Mouse (Mus musculus) CD8-positive naive resting alpha-beta T cell, adult 2 months (primary cell): ENCODE data around the gene Mfn2.

ENCODE experiments used
- DNase-seq, 2 experiments: peaks; one replicate each; pipeline ENCODE4 v3.0.0; 2022; ENCODE audit warnings: low read depth in 2 of 2, low spot score in 2 of 2

Mfn2 gene

DNA sequence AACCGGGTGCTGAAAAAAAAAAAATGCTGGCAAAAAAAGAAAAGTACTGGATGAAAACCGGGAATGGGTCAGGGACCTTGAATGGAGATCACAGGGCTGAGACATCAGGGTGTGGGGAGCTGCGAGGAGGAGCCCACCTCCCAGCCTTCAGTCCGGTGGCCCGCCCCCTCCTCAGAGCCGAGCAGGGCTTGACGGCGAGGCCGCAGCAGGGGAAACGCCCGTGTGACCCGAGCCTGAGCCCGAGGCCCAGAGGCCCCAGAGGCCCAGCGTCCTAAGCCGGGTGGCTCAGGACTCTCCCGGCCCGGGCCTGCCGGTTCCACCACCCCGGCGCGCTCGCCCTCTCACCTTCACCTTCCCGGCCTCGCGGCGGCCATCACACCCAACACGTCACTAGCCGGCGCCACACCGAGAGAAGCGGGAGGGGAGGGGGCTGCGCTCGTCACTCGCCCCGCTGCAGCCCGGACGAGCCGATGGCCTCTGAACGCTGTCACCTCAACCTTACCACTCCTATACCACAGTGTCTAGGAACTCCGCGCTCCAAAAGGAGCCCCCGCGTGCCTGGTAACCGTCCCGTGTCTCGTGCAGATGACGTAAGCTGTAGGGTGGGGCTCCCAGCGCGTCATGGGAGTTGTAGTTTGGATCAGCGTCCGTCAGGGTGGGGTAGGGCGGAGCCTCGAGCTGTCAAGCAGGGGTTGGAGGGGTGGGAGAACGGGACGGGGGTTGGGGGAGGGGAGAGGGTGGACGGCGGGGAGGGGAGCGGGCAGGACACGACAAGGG is at the start of gene Mfn2:
Gene Mfn2, minus strand, starts transcription at position 392 of the 777 bp plus-strand sequence.
- peak; percentile 72 to 84 for DNase-seq

DNA sequence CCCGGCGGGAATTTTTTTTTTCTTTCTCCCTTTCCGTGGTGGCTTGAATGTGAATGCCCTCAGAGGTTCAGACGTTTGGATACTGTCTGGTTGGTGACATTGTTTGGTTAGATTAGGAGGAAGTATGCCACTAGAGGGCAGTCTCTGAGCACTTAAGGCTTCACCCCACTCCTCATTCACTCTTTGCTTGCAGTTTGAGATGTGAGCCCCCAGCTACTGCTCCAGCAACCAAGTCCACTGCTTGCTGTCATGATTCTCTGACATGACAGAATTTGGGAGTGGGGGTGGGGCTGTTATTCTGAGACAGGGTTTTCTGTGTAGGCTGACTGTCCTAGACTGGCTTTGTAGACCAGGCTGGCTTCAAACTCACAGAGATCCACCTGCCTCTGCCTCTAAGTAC is 49.1 kb upstream of the Mfn2 start:
- peak in 1 of 2 experiments; percentile 39 for DNase-seq

GRCm38 (mm10) chr4:147947511-147947910 is 43.0 kb upstream of the Mfn2 start:
- DNase-seq = no peak

GRCm38 (mm10) chr4:147943005-147943404 is 38.5 kb upstream of the Mfn2 start:
- DNase-seq = no peak

DNA sequence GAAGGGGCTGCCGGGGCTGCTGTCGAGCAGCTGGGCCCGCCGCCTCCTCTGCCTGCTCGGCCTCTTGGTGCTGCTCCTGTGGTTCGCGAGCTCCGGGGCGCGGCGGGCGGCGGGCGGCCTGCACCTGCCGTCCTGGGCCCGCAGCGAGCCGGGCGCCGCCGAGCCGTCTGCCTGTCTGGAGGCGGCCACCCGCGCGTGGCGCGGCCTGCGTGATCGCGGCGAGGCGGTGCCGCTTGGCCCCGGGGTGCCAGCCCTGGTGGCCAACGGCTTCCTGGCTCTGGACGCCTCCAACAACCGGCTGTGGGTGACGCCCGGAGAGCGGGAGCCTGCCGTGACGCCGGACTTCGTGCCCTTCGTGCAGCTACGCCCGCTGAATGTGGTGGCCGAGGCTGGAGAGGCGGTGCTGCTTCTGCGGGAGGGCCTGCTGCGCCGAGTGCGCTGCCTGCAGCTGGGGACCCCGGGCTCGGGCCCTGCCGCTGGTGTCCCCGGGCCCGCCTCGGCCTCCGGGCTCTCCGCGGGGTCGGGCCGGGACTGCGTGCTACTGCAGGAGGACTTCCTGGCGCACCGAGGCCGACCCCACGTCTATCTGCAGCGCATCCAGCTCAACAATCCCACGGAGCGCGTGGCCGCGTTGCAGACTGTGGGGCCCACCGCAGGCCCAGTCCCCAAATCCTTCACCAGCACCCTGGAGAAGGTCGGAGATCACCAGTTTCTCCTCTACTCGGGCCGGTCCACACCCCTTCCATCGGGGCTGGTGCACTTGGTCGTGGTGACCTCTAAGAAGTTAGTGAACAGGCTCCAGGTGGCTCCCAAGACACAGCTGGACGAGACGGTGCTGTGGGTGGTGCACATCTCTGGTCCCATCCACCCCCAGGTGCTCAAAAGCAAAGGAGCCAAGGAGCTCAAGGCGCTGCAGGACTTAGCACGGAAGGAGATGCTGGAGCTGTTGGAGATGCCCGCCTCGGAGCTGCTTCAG is 36.8 kb upstream of the Mfn2 start:
- DNase-seq = peak; percentile 7 to 25

DNA sequence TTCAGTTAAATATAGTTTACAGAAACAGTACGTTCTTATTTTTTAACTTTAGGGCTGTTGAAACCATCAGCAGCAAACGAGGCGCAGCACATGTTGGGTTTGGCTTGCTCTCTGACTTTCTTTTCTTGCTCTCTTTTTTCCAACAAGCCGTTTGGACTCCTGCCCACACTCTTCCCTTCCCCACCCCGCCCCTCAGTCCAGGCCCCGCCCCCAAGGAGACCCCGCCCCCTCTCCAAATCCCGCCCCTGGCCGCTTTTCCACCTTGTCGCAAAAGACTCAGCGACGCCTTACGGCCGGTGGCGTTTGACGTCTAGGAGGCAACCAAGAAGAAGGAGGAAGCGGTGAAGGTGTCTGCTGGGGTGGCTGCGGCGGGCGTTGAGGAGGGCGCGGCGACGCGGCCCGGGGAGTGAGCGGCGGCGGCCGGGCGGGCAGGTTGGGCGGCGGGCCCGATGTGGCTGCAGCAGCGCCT is 36.1 kb upstream of the Mfn2 start, which contains the start of gene 2510039O18Rik:
Gene 2510039O18Rik, plus strand, starts transcription at position 320 of the 469 bp plus-strand sequence.
- DNase-seq = peak; percentile 72 to 81

DNA sequence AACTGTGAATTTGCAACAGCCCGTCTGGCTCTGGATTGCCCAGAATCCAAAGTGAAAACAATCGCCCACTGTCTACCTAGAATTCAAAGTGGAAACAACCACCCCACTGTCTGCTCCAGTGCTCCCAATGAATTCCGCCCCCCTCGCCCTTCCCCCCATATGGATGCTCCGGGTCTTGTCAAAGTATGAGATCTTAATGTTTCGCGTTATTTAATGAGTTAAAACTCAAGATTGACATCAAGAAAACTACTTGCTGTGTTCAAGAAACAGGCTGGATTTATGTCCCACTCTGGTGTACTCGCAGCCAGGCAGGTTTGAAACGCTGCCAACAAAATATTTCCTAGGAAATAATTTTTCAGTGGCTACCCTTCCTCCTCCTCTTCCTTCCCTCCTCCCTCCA is 35.6 kb upstream of the Mfn2 start:
- no peak for DNase-seq

DNA sequence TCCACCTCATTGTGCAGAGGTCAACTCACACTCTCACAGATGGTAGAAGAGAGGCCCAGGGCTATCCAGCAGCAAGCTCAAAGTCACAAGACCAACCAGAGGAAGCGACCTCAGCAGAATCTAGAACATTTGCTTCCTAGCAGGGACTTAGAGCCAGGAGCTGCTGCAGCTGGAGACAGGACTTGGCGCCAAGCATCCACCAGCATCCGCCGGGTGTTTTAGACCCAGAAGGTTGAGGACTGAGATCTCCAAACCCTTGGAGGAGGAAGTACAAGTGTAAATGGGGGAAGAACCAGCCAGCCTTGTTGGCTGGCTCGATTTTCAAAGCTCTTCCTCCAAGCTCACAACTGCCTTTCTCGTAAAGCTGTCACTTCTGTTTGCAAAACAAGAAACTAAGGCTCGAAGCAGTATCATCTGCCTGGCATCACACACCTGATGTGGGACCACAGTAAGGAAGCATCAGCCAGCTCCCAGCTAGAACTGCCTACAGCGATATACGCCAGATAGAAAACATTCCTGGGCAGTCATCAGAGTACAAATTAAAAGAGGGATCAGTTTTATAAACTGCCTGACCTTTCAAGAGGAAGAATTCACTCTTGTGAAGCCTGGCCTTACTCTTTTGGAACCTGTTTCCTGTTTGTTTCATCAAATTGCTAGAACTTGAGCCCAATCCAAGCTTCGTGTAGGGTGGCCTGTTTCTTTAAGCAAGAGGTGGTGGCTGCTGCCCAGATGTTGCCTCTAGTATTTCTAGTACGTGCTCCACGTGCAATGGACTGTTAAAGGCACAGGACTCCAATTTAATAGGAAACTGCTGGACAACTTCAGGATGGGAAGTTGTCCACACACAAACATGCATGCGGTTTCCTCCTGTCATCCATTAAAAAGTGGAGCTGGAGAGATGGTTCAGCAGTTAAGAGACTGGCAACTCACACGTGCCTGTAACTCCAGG is 33.9 kb upstream of the Mfn2 start:
- no peak for DNase-seq

DNA sequence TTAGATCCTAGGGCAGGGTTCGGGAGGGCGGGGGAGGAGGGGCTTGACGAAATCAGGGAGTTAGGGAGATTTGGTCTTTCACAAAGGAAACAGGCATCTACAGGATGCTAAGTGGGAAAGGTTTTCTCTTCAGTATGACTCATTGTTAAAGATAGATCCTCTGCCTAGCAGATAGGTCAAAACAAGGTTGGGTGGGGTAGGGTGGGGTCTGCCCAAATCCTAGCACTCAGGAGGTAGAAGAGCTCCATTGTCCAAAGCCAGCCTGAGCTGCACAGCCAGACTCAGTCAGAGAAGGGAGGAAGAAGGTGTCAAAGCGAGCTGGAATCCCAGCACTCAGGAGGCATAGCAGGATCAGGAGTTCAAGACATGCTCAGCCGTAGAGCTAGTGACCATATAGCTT is 33.0 kb upstream of the Mfn2 start:
- DNase-seq = no peak

- no peak for DNase-seq
These were observed 32.5 kb upstream of the Mfn2 start for GRCm38 (mm10) chr4:147937021-147937420.

- peak; percentile 51 to 60 for DNase-seq
These were observed 31.9 kb upstream of the Mfn2 start, which contains the start of gene Plod1 for GRCm38 (mm10) chr4:147936331-147936954. Gene Plod1 (minus strand): TSS chr4:147936767.

GRCm38 (mm10) chr4:147935904-147936303 is 31.4 kb upstream of the Mfn2 start:
- no peak for DNase-seq

GRCm38 (mm10) chr4:147934611-147935010 is 30.1 kb upstream of the Mfn2 start:
- no peak for DNase-seq

GRCm38 (mm10) chr4:147934134-147934533 is 29.6 kb upstream of the Mfn2 start:
- no peak for DNase-seq

DNA sequence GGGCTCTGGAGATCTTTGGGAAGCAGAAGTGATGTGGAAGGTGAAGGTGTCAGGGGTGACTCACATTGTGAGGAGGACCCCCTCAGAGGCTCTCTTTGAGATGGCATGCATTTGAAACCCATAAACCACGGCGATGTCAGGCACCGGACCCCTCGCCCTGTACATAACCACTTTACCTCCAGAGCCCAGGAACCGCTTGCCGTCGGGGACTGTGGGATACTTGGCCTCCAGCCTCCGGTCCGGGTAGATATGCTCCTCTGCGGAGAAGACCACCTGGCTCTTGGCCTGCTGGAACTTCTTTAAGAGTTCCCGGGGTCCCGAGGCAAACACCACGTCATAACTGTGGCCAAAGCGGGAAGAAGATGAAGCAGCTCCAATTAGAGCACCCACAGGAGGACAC is 26.4 kb upstream of the Mfn2 start:
- no peak for DNase-seq

DNA sequence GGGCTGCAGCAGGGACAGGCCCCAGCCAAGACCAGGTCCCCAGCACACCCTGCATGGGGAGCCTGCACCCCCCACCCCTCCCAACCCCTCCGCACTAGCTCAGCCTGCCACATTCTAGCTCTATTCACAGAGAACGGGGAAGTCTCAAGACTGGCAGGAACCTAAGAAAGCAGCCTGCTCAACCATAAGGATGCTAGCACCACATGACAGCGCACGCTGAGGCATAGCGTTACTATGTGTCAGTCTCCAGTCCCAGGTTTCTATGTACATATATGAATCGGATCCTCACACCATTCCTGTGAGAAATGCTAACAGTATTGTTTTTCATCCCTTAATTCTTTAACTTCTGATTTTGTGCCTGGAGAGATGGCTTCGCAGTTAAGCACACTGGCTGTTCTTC is 24.0 kb upstream of the Mfn2 start:
- DNase-seq = no peak

- DNase-seq = no peak
These were observed 23.6 kb upstream of the Mfn2 start for GRCm38 (mm10) chr4:147928136-147928535.

GRCm38 (mm10) chr4:147927705-147928104 is 23.2 kb upstream of the Mfn2 start:
- no peak for DNase-seq

GRCm38 (mm10) chr4:147922341-147922740 is 17.8 kb upstream of the Mfn2 start:
- no peak for DNase-seq

DNA sequence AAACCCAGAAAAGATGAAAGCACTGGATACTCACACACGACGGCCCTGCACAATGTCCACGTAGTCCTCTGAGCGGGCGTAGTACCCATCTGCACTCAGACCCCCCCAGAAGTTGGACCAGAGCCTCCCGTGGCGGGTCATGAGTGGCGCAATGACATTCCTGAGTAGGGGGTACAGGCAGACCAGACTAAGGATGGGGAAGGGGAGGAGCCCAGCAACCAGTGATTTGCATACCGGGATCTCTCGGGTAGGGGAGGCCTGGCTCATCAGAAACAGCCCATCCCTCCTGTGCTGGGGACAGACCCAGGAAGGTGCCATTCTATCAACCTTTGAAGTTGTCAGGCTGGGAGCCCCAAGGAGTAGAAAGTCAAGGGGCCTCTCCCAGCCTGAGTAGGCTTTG is 16.5 kb upstream of the Mfn2 start:
- no peak for DNase-seq
